Mouse (Mus musculus): Measurements from ENCODE around the gene D630045J12Rik. TPM values are rescaled to one million over a fixed set of nuclear protein-coding genes. Genes with fewer than 3 reads are reported as not detected.

Gene D630045J12Rik
- polyA plus RNA-seq, 1 experiment, result 1.7 TPM

DNA sequence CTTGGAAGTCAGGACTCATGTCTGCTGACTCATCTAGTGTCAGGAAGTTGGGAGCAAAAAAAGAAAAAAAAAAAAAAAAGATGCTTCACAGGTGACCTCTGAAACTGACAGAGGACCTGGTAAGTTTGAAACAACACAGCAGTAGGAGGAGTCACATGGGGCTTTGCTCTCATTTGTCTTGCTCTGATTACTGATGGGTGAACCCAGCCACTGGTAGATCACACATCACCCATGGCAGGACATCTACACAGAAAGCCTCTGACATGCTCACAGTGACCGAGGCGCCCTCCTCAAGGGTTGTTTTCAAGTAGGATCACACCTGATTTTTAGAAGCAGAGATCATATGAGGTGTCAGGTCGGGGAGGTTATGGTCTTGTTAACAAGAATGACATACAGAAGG, 128.3 kb downstream of the D630045J12Rik start:
- no peaks in the 10 kb centered on the region for H3K79me2 ChIP-seq (ENCODE audit: control insufficient read depth, insufficient read depth)
- no peaks in the 10 kb centered on the region for H3K27me3 ChIP-seq (ENCODE audit: control insufficient read depth, insufficient read depth, insufficient read length)
- H3K4me3 ChIP-seq (ENCODE audit: insufficient read depth, poor library complexity, severe bottlenecking), result no peak overlapping the region
- H3K36me3 ChIP-seq (ENCODE audit: control insufficient read depth, insufficient read depth), result peaks cover 5% of the 10 kb centered on the region
- no peak for TF ChIP-seq MAX (IDR thresholded peaks at IDR 0.05)
- no peak for TF ChIP-seq FOSL1 (IDR thresholded peaks at IDR 0.05; ENCODE audit: insufficient read depth, low read length, poor library complexity, severe bottlenecking)
- TF ChIP-seq USF1 (IDR thresholded peaks at IDR 0.05; ENCODE audit: low read depth), result no peak
- TF ChIP-seq CTCF (IDR thresholded peaks at IDR 0.05; ENCODE audit: control insufficient read depth, insufficient read depth, insufficient read length), result no peak
- TF ChIP-seq CEBPB (IDR thresholded peaks at IDR 0.05; ENCODE audit: low read depth), result no peak
- TF ChIP-seq MYOD1 (IDR thresholded peaks at IDR 0.05; ENCODE audit: control insufficient read depth, insufficient read length, low read depth), result no peak
- no peak for TF ChIP-seq MYOG (IDR thresholded peaks at IDR 0.05; ENCODE audit: control insufficient read depth, extremely low read depth, insufficient read length)
- H3ac ChIP-seq (ENCODE audit: control insufficient read depth, insufficient read length, low read depth), result no peak overlapping the region
- H3K79me3 ChIP-seq (ENCODE audit: low read depth), result no peaks in the 10 kb centered on the region

DNA sequence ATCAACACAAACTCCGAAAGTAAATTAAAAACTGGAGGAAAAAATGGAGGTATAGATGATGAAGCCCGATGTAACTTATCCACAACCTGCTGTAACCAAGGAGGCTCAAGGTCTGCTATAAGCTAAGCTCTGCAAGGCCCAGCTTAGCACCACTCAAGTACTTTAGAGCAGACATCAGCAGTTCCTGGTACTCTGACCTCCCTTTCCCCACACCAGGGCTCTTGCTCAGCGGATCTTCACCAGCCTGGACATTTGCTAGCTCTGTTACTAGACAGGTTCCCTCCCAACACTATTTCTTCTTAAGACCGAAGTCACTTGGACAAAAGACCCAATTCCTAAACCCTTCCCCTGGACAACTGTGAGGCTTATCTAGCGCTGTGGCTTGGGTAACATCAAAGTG, 128.9 kb downstream of the D630045J12Rik start:
- TF ChIP-seq MYOD1 (IDR thresholded peaks at IDR 0.05; ENCODE audit: control insufficient read depth, insufficient read length, low read depth) (no peak), CEBPB (IDR thresholded peaks at IDR 0.05; ENCODE audit: low read depth) (no peak), CTCF (IDR thresholded peaks at IDR 0.05; ENCODE audit: control insufficient read depth, insufficient read depth, insufficient read length) (no peak), FOSL1 (IDR thresholded peaks at IDR 0.05; ENCODE audit: insufficient read depth, low read length, poor library complexity, severe bottlenecking) (no peak), MYOG (IDR thresholded peaks at IDR 0.05; ENCODE audit: control insufficient read depth, extremely low read depth, insufficient read length) (no peak), MAX (IDR thresholded peaks at IDR 0.05) (no peak), USF1 (IDR thresholded peaks at IDR 0.05; ENCODE audit: low read depth) (no peak)
- H3K36me3 ChIP-seq (ENCODE audit: control insufficient read depth, insufficient read depth), result peaks cover 1% of the 10 kb centered on the region
- H3K4me3 ChIP-seq (ENCODE audit: insufficient read depth, poor library complexity, severe bottlenecking), result no peak overlapping the region
- no peaks in the 10 kb centered on the region for H3K79me2 ChIP-seq (ENCODE audit: control insufficient read depth, insufficient read depth)
- H3ac ChIP-seq (ENCODE audit: control insufficient read depth, insufficient read length, low read depth), result no peak overlapping the region
- H3K27me3 ChIP-seq (ENCODE audit: control insufficient read depth, insufficient read depth, insufficient read length), result no peaks in the 10 kb centered on the region
- no peaks in the 10 kb centered on the region for H3K79me3 ChIP-seq (ENCODE audit: low read depth)

DNA sequence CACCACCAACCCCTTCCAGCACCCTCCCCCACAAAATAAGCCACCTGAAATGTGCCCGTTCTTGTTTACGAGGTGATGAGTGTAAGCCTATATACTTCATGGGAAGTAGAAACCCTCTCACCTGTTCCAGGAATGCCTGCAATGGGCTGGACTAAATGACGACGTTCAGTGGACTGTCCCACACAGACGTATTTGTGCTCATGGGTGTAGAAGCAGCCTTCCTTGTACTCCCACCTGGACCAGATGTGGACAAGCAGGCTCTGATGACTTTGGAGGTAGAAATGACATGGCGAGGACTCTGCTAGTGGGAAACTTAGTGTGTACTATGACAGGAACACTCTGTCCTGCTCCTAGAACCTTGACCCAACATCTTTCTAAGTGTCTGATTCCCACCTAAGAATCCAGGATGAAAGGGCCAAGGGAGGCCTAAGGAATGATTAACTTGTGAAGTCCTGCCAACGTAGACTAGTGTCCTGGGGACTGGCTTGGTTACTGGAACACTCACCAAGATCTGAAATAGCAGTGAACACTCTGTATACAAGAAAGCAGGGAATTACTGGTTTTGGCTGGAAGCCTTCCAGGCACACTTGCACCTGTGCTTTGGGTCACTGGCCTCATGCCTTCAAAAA, 129.5 kb downstream of the D630045J12Rik start, which contains the start of gene Atp6v0a4:
Atp6v0a4 (minus strand) TSS at position 380 of the 629 bp plus-strand sequence.
- Histone ChIP-seq H3K27me3 (ENCODE audit: control insufficient read depth, insufficient read depth, insufficient read length) (no peaks in the 10 kb centered on the region), H3K4me3 (ENCODE audit: insufficient read depth, poor library complexity, severe bottlenecking) (no peak within 1 kb of the TSS), H3K79me2 (ENCODE audit: control insufficient read depth, insufficient read depth) (no peaks in the 10 kb centered on the region), H3K79me3 (ENCODE audit: low read depth) (no peaks in the 10 kb centered on the region), H3K36me3 (ENCODE audit: control insufficient read depth, insufficient read depth) (no peaks in the 10 kb centered on the region), H3ac (ENCODE audit: control insufficient read depth, insufficient read length, low read depth) (no peak within 1 kb of the TSS)
- TF ChIP-seq USF1 (IDR thresholded peaks at IDR 0.05; ENCODE audit: low read depth) (no peak), CTCF (IDR thresholded peaks at IDR 0.05; ENCODE audit: control insufficient read depth, insufficient read depth, insufficient read length) (no peak), MYOD1 (IDR thresholded peaks at IDR 0.05; ENCODE audit: control insufficient read depth, insufficient read length, low read depth) (no peak), MYOG (IDR thresholded peaks at IDR 0.05; ENCODE audit: control insufficient read depth, extremely low read depth, insufficient read length) (no peak), CEBPB (IDR thresholded peaks at IDR 0.05; ENCODE audit: low read depth) (no peak), MAX (IDR thresholded peaks at IDR 0.05) (no peak), FOSL1 (IDR thresholded peaks at IDR 0.05; ENCODE audit: insufficient read depth, low read length, poor library complexity, severe bottlenecking) (no peak)

DNA sequence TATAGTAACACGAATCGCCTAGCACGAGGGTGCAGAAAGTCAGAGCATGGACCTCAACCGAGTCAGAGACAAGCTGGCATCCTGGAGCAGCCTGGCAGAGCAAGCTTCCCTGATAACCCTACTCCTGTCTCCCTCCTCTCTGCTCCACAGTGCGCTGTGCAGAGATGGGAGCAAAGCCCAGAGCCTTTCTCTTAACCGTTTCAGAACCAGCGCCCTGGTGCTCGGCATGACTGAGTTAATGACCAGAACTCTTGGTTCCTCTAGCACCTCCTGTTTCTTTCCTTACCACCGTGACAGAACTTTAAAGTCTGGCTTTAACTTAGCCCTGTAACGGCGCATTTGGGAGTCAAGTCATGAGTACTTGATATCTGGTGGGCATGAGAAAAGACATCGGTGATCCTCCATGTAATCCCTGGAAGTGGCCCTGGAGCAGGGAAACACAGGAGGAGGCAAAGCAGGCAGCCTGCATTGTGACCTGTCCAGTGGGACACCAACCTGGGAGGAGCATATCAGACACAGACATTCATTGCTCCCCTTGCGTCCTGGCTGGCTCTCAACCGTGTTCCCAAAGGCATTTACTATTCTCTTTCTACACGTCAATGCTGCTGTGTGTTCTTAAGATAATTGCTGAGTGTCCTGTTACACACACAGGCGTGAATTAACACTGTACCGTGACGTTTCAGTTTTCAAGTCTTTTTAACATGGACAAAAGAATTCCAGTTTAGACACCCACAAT, 130.2 kb downstream of the D630045J12Rik start:
- Histone ChIP-seq H3K79me3 (ENCODE audit: low read depth) (no peaks in the 10 kb centered on the region), H3K27me3 (ENCODE audit: control insufficient read depth, insufficient read depth, insufficient read length) (no peaks in the 10 kb centered on the region), H3ac (ENCODE audit: control insufficient read depth, insufficient read length, low read depth) (no peak overlapping the region), H3K4me3 (ENCODE audit: insufficient read depth, poor library complexity, severe bottlenecking) (no peak overlapping the region), H3K36me3 (ENCODE audit: control insufficient read depth, insufficient read depth) (no peaks in the 10 kb centered on the region), H3K79me2 (ENCODE audit: control insufficient read depth, insufficient read depth) (no peaks in the 10 kb centered on the region)
- TF ChIP-seq MYOG (IDR thresholded peaks at IDR 0.05; ENCODE audit: control insufficient read depth, extremely low read depth, insufficient read length) (no peak), CEBPB (IDR thresholded peaks at IDR 0.05; ENCODE audit: low read depth) (no peak), FOSL1 (IDR thresholded peaks at IDR 0.05; ENCODE audit: insufficient read depth, low read length, poor library complexity, severe bottlenecking) (no peak), USF1 (IDR thresholded peaks at IDR 0.05; ENCODE audit: low read depth) (no peak), CTCF (IDR thresholded peaks at IDR 0.05; ENCODE audit: control insufficient read depth, insufficient read depth, insufficient read length) (no peak), MAX (IDR thresholded peaks at IDR 0.05) (no peak), MYOD1 (IDR thresholded peaks at IDR 0.05; ENCODE audit: control insufficient read depth, insufficient read length, low read depth) (no peak)

DNA sequence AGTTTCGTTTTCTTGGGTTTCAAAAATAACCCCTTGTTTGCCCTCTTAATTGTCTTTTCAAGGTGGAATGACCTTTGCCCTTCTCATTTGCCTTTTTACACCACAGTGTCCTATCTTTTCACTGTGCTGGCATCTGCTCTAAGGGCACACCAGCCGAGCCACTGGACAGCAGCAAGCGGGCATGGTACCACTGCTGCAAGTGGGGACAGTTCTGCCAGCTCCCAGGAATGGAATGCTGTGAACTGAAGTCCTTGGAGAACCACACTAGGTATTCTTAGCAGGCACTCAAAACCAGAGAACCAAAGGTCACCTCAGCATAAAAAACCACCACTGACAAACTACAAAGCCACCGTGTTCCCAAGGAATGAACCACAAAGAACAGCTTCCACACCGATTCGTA, 131.0 kb downstream of the D630045J12Rik start:
- TF ChIP-seq USF1 (IDR thresholded peaks at IDR 0.05; ENCODE audit: low read depth) (no peak), CEBPB (IDR thresholded peaks at IDR 0.05; ENCODE audit: low read depth) (no peak), MAX (IDR thresholded peaks at IDR 0.05) (no peak), CTCF (IDR thresholded peaks at IDR 0.05; ENCODE audit: control insufficient read depth, insufficient read depth, insufficient read length) (no peak), MYOG (IDR thresholded peaks at IDR 0.05; ENCODE audit: control insufficient read depth, extremely low read depth, insufficient read length) (no peak), MYOD1 (IDR thresholded peaks at IDR 0.05; ENCODE audit: control insufficient read depth, insufficient read length, low read depth) (no peak), FOSL1 (IDR thresholded peaks at IDR 0.05; ENCODE audit: insufficient read depth, low read length, poor library complexity, severe bottlenecking) (no peak)
- H3K4me3 ChIP-seq (ENCODE audit: insufficient read depth, poor library complexity, severe bottlenecking), result no peak overlapping the region
- no peaks in the 10 kb centered on the region for H3K79me3 ChIP-seq (ENCODE audit: low read depth)
- H3K27me3 ChIP-seq (ENCODE audit: control insufficient read depth, insufficient read depth, insufficient read length), result no peaks in the 10 kb centered on the region
- H3K36me3 ChIP-seq (ENCODE audit: control insufficient read depth, insufficient read depth), result no peaks in the 10 kb centered on the region
- no peak overlapping the region for H3ac ChIP-seq (ENCODE audit: control insufficient read depth, insufficient read length, low read depth)
- no peaks in the 10 kb centered on the region for H3K79me2 ChIP-seq (ENCODE audit: control insufficient read depth, insufficient read depth)
